Mouse (Mus musculus): ENCODE measurements around the gene Mpi. TPM values are rescaled to one million over a fixed set of nuclear protein-coding genes. Genes with fewer than 3 reads are reported as not detected.

Gene Mpi
- total RNA-seq, 1 experiment, result 42.3 TPM

DNA sequence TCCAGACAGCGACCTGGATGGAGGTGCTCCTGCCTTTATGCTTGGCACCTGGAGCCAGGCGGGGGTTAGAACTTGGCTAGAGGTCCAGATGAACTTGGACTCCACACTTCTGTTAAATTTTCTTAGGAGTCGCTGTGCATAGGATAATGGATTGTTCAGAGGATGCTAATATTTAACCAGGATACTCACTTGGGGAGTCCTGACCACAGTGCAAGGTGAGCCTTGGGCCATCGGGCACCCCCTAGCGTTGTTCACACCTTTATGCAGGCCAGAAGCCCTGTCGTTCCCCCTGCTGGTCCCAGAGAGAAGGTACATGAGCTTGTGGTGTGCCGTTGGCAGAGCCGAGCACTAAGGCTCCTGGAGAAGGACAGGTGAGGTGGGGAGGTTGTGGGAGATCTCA lies 14.3 kb upstream of the Mpi start:
- DNase-seq (ENCODE audit: low read depth, low spot score), result no peak
- Histone ChIP-seq H3K9ac (ENCODE audit: insufficient read depth, low read depth, low read length, poor library complexity, severe bottlenecking) (no peak overlapping the region), H3K4me1 (ENCODE audit: control insufficient read depth in 2 of 2, insufficient read depth in 2 of 2, low read length in 2 of 2, poor library complexity in 1 of 2) (peaks cover 2 to 15% of the 10 kb centered on the region in 2 experiments; a peak in 1 of 4 replicates), H3K36me3 (ENCODE audit: control insufficient read depth, insufficient read depth, low read length, poor library complexity, severe bottlenecking) (peaks cover 10% of the 10 kb centered on the region; the same call in 1 of the 2 replicates), H3K4me3 (ENCODE audit: insufficient read depth in 1 of 2, low read depth in 1 of 2, low read length in 2 of 2, poor library complexity in 1 of 2, severe bottlenecking in 1 of 2) (no peak overlapping the region), H3K27ac (ENCODE audit: insufficient read depth, low read depth, low read length, poor library complexity, severe bottlenecking) (no peak overlapping the region), H3K9me3 (ENCODE audit: control insufficient read depth, insufficient read depth, low read depth, low read length) (no peaks in the 10 kb centered on the region)
- in situ Hi-C loops (cut with MboI; ENCODE audit: low sequenced_read_pairs in 2 of 2, unreplicated experiment in 2 of 2), result no loop called here
- no peak for TF ChIP-seq MAFK (IDR thresholded peaks at IDR 0.05; ENCODE audit: insufficient read depth, low read depth, low read length)
- no peak for TF ChIP-seq ZC3H11A (IDR thresholded peaks at IDR 0.05; ENCODE audit: borderline replicate concordance, low read depth, low read length)
- no peak for TF ChIP-seq HCFC1 (IDR thresholded peaks at IDR 0.05; ENCODE audit: borderline replicate concordance, insufficient read depth, low read length)
- TF ChIP-seq ZNF384 (IDR thresholded peaks at IDR 0.05; ENCODE audit: low read depth, low read length), result no peak

DNA sequence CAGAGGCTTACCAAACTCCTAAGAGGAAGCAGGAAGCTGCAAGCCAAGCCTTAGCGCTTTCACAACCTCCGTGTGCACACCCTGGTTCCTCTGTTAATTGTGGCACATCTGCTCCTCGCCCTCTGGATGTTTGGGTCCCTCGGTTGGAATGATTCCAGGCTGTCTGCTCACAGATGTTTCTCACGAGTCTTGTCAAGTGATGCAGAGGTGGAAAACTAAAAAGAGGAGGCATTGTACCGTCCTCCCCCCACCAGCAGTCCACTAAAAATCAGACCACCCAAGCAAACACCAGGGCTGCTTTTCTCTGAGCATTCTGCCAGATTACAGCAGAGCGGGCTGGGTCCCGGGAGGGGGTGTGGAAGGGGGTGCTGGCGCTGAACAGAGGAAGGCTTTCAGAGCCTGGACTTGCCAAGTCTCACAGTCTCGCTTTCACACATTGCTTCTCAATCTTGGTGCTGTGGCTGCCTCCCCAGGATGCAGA lies 13.2 kb upstream of the Mpi start:
- no peak for TF ChIP-seq ZC3H11A (IDR thresholded peaks at IDR 0.05; ENCODE audit: borderline replicate concordance, low read depth, low read length)
- no peak for DNase-seq (ENCODE audit: low read depth, low spot score)
- no peak overlapping the region for H3K4me3 ChIP-seq (ENCODE audit: insufficient read depth in 1 of 2, low read depth in 1 of 2, low read length in 2 of 2, poor library complexity in 1 of 2, severe bottlenecking in 1 of 2)
- H3K4me1 ChIP-seq (ENCODE audit: control insufficient read depth in 2 of 2, insufficient read depth in 2 of 2, low read length in 2 of 2, poor library complexity in 1 of 2), result peaks cover 2 to 18% of the 10 kb centered on the region in 2 experiments; a peak in 1 of 4 replicates
- in situ Hi-C loops (cut with MboI; ENCODE audit: low sequenced_read_pairs in 2 of 2, unreplicated experiment in 2 of 2), result no loop called here
- peaks cover 10% of the 10 kb centered on the region; the same call in 1 of the 2 replicates for H3K36me3 ChIP-seq (ENCODE audit: control insufficient read depth, insufficient read depth, low read length, poor library complexity, severe bottlenecking)
- H3K9me3 ChIP-seq (ENCODE audit: control insufficient read depth, insufficient read depth, low read depth, low read length), result no peaks in the 10 kb centered on the region
- no peak overlapping the region; the same call in 1 of the 2 replicates for H3K9ac ChIP-seq (ENCODE audit: insufficient read depth, low read depth, low read length, poor library complexity, severe bottlenecking)
- no peak overlapping the region for H3K27ac ChIP-seq (ENCODE audit: insufficient read depth, low read depth, low read length, poor library complexity, severe bottlenecking)

DNA sequence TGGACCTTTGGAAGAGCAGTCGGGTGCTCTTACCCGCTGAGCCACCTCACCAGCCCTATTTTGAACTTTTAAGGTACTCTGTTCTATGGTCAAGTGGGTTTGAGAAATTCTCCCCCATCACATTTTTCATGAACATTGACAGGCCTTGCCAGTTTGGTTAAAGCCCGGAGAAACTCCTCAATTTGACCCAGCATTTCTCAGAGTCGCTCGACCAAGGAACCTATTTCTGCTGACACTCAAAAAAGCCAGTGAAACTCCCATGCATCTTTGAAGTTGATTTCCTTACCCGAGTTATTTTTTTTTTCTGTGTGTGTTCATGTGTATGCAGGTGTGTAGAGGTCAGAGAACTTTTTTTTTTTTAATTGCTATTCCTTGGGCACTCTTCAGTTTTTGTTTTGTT lies 12.0 kb upstream of the Mpi start:
- Histone ChIP-seq H3K4me1 (ENCODE audit: control insufficient read depth in 2 of 2, insufficient read depth in 2 of 2, low read length in 2 of 2, poor library complexity in 1 of 2) (peaks cover 2 to 18% of the 10 kb centered on the region in 2 experiments; a peak in 1 of 4 replicates), H3K9me3 (ENCODE audit: control insufficient read depth, insufficient read depth, low read depth, low read length) (no peaks in the 10 kb centered on the region), H3K9ac (ENCODE audit: insufficient read depth, low read depth, low read length, poor library complexity, severe bottlenecking) (no peak overlapping the region), H3K27ac (ENCODE audit: insufficient read depth, low read depth, low read length, poor library complexity, severe bottlenecking) (no peak overlapping the region), H3K4me3 (ENCODE audit: insufficient read depth in 1 of 2, low read depth in 1 of 2, low read length in 2 of 2, poor library complexity in 1 of 2, severe bottlenecking in 1 of 2) (no peak overlapping the region), H3K36me3 (ENCODE audit: control insufficient read depth, insufficient read depth, low read length, poor library complexity, severe bottlenecking) (peaks cover 10% of the 10 kb centered on the region; the same call in 1 of the 2 replicates)
- TF ChIP-seq ZNF384 (IDR thresholded peaks at IDR 0.05; ENCODE audit: low read depth, low read length) (no peak), HCFC1 (IDR thresholded peaks at IDR 0.05; ENCODE audit: borderline replicate concordance, insufficient read depth, low read length) (no peak), ZC3H11A (IDR thresholded peaks at IDR 0.05; ENCODE audit: borderline replicate concordance, low read depth, low read length) (no peak), CHD2 (IDR thresholded peaks at IDR 0.05; ENCODE audit: low read depth, low read length) (no peak), MAFK (IDR thresholded peaks at IDR 0.05; ENCODE audit: insufficient read depth, low read depth, low read length) (no peak)
- in situ Hi-C loops (cut with MboI; ENCODE audit: low sequenced_read_pairs in 2 of 2, unreplicated experiment in 2 of 2), result no loop called here
- no peak for DNase-seq (ENCODE audit: low read depth, low spot score)

DNA sequence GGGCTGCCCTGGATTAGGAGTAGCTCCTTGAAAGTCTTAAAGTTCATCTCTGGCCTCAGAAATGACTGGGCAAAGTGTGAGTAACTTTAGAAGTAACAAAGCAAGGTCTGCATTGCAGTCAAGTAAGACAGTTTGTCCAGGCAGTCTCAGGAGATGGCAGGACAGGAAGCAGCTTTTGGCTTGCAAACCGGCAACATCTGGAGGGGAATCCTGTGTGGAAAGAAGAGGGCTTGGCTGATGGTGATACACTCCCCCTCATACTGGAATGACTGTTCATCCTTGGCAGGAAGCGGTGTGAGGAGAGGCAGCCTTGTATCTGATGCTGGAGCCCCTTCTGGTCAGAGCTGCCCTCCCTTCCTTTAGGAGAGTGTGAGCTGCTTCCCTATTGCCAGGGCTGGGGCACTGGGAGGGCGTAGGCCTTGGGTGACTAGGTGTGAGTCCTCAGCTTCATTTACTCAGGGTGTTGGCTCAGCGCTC lies 10.4 kb upstream of the Mpi start:
- no peak for TF ChIP-seq CHD2 (IDR thresholded peaks at IDR 0.05; ENCODE audit: low read depth, low read length)
- no peak for TF ChIP-seq ZC3H11A (IDR thresholded peaks at IDR 0.05; ENCODE audit: borderline replicate concordance, low read depth, low read length)
- no peak for TF ChIP-seq ZNF384 (IDR thresholded peaks at IDR 0.05; ENCODE audit: low read depth, low read length)
- TF ChIP-seq MAFK (IDR thresholded peaks at IDR 0.05; ENCODE audit: insufficient read depth, low read depth, low read length), result no peak
- no peak for TF ChIP-seq HCFC1 (IDR thresholded peaks at IDR 0.05; ENCODE audit: borderline replicate concordance, insufficient read depth, low read length)
- no peaks in the 10 kb centered on the region for H3K9me3 ChIP-seq (ENCODE audit: control insufficient read depth, insufficient read depth, low read depth, low read length)
- H3K4me3 ChIP-seq (ENCODE audit: insufficient read depth in 1 of 2, low read depth in 1 of 2, low read length in 2 of 2, poor library complexity in 1 of 2, severe bottlenecking in 1 of 2), result no peak overlapping the region
- DNase-seq (ENCODE audit: low read depth, low spot score), result no peak
- peaks cover 0 to 13% of the 10 kb centered on the region in 2 experiments; a peak in 1 of 4 replicates for H3K4me1 ChIP-seq (ENCODE audit: control insufficient read depth in 2 of 2, insufficient read depth in 2 of 2, low read length in 2 of 2, poor library complexity in 1 of 2)
- no peak overlapping the region for H3K9ac ChIP-seq (ENCODE audit: insufficient read depth, low read depth, low read length, poor library complexity, severe bottlenecking)
- H3K27ac ChIP-seq (ENCODE audit: insufficient read depth, low read depth, low read length, poor library complexity, severe bottlenecking), result no peak overlapping the region
- in situ Hi-C loops (cut with MboI; ENCODE audit: low sequenced_read_pairs in 2 of 2, unreplicated experiment in 2 of 2), result no loop called here
- H3K36me3 ChIP-seq (ENCODE audit: control insufficient read depth, insufficient read depth, low read length, poor library complexity, severe bottlenecking), result peaks cover 1% of the 10 kb centered on the region; the same call in 1 of the 2 replicates

DNA sequence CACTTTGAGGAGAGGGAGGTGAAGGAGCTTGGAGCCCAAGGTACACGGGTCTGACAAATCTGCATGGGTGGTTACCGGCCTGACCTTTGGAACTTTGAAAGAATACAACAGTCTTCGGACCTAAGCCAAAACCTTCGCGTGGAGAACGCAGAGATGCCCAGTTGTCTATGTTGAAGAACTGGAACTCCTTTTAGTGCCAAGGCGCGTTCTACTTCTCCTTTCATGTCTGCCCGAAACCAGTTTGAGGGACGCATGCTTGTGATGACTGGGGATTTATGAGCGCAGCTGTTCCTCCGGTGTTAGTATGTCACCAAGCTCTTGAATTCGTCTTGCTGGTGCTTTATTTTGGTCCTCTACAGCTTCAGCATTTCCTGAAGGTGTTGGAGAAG lies 9.1 kb upstream of the Mpi start:
- H3K9me3 ChIP-seq (ENCODE audit: control insufficient read depth, insufficient read depth, low read depth, low read length), result no peaks in the 10 kb centered on the region
- no peak for DNase-seq (ENCODE audit: low read depth, low spot score)
- peaks cover 0 to 7% of the 10 kb centered on the region in 2 experiments; a peak in 1 of 4 replicates for H3K4me1 ChIP-seq (ENCODE audit: control insufficient read depth in 2 of 2, insufficient read depth in 2 of 2, low read length in 2 of 2, poor library complexity in 1 of 2)
- no peaks in the 10 kb centered on the region for H3K36me3 ChIP-seq (ENCODE audit: control insufficient read depth, insufficient read depth, low read length, poor library complexity, severe bottlenecking)
- no peak for TF ChIP-seq ZC3H11A (IDR thresholded peaks at IDR 0.05; ENCODE audit: borderline replicate concordance, low read depth, low read length)
- TF ChIP-seq ZNF384 (IDR thresholded peaks at IDR 0.05; ENCODE audit: low read depth, low read length), result no peak
- TF ChIP-seq MAFK (IDR thresholded peaks at IDR 0.05; ENCODE audit: insufficient read depth, low read depth, low read length), result no peak
- no peak for TF ChIP-seq CHD2 (IDR thresholded peaks at IDR 0.05; ENCODE audit: low read depth, low read length)
- TF ChIP-seq HCFC1 (IDR thresholded peaks at IDR 0.05; ENCODE audit: borderline replicate concordance, insufficient read depth, low read length), result no peak
- H3K9ac ChIP-seq (ENCODE audit: insufficient read depth, low read depth, low read length, poor library complexity, severe bottlenecking), result peak overlapping the region; percentile 24; the same call in 1 of the 2 replicates
- no peak overlapping the region for H3K27ac ChIP-seq (ENCODE audit: insufficient read depth, low read depth, low read length, poor library complexity, severe bottlenecking)
- in situ Hi-C loops (cut with MboI; ENCODE audit: low sequenced_read_pairs in 2 of 2, unreplicated experiment in 2 of 2), result no loop called here
- H3K4me3 ChIP-seq (ENCODE audit: insufficient read depth in 1 of 2, low read depth in 1 of 2, low read length in 2 of 2, poor library complexity in 1 of 2, severe bottlenecking in 1 of 2), result peak overlapping the region; percentile 53 to 100; a peak in 3 of 4 replicates

All from ES-E14 (cell line).